Mouse (Mus musculus) brain, embryonic 14.5 days (tissue): ENCODE measurements at regions not wholly inside any gene's neighbourhood (a gene's known extent, or its start where the extent isn't known, plus 50 kb on each side); places are given as distances from the start of the nearest gene placed in this dataset.
A peak's percentile ranks its signal among the peaks of the same experiment; 100 is the strongest.

Experiments used
- DNase-seq: peaks from one replicate; pipeline ENCODE4 v3.0.0-alpha.2; 2011; ENCODE audit warnings: low read depth
- CTCF ChIP-seq: fragments of 200-500 bp; IDR thresholded peaks from 2 replicates; pipeline ENCODE4 v1.5.1; 2012; ENCODE audit warnings: inconsistent platforms, mild to moderate bottlenecking, moderate library complexity, borderline replicate concordance; ENCODE audit not compliant: insufficient read depth, insufficient read length; ENCODE audit errors: extremely low read depth
- POLR2A ChIP-seq: fragments of 200-500 bp; IDR thresholded peaks from 2 replicates; pipeline ENCODE4 v1.6.1; 2012; ENCODE audit warnings: mild to moderate bottlenecking, inconsistent platforms, borderline replicate concordance; ENCODE audit not compliant: poor library complexity, insufficient read depth, insufficient read length, severe bottlenecking; ENCODE audit errors: extremely low read depth

DNA sequence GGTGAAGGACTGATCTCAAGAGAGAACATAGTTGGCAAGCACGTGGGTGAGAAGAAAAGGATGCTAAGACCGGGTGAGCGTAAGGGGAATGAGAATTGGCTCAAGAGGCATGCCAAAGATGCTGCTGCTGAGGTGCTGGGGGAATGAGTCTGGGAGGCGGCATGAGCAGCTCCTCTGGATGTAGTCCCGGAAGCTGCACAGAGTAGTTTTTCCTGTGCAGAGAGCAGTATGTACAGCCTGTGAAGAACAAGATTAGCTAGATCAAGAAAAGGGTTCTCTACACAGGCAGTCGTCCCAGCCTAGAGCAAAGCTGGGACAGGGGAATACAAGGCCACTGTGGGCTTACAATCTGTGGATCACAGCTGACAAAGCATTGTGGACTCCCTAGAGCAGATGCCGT, 84.0 kb upstream of the B3gat1 start:
- peak; percentile 7 for DNase-seq
- no peak for TF ChIP-seq CTCF
- TF ChIP-seq POLR2A: no peak

DNA sequence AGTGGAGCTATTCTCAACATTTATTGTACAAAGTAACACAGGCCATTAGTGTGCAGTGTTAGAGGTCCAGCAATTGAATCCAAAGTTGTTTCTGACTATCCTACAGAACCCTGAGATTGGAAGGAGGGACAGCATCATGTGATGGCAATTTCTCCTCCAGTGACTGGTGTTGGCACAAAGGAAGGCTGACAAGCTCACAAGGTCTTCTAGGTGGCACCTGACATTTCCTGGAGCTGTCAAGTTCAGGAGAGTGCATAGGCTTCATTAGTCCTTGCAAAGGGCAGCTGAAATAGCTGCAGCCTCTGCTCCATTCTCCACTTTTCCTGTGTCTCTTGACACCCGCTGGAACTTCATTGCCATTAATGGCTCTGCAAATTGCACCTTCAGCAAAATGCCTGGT, 80.6 kb upstream of the B3gat1 start:
- no peak for TF ChIP-seq POLR2A
- no peak for DNase-seq

DNA sequence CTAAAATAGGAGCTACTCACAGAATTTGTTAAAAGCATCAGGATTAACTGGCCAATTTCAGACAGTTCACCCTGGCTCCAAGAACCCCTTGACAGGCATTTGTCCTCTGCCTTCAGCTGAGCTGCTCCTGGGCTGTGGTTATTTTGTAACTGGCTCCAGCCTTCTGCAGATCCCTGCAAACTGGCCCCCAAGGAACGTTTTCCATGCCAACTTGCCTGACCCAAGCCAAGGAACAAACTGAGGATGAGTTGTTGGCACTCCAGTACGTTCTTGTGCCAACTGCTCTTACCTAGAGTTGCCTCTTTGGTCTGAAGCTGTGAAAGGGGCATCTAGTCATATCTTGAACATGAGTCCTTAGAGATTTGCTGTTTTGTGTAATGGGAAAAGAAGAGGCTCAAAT, 74.2 kb upstream of the B3gat1 start:
- no peak for DNase-seq
- TF ChIP-seq CTCF (no peak), POLR2A (no peak)

DNA sequence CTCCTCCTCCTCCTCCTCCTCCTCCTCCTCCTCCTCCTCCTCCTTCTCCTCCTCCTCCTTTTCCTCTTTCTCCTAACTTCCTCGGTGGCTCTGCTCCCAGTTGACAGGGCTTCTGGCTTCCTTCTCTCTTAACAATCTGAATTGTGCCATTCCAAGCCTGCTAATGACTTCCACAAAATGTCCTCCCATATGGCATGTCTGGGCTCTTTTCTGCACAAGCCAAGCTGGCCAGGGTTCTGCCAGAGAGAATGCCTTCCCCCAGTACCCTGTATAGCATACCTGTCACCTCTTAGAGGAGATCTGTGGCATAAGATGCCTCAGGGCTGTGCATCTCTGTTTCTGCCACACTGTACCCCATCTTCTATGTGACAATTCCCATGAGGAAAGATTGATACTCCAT, 70.0 kb upstream of the B3gat1 start:
- peak; percentile 32 for DNase-seq
- TF ChIP-seq CTCF (no peak), POLR2A (no peak)

DNA sequence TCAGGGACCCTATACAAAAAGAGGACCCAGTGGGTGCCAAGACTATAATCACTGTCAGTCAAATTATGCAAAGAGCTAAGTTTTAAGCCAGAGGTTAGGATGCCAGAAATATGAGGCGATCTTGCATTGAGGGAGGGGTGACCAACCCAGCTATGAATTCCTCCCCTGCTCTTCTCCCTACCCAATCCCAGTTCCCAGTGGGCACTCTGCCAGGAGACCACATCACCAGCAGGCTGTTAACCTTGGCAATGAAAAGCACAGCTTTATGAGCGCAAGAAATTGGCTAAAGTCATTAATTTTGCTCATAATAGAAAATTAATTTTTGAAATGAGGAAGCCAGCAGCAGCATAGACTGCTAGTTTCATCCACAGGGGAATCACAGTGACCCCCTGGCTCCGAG, 65.7 kb upstream of the B3gat1 start:
- no peak for TF ChIP-seq CTCF
- TF ChIP-seq POLR2A: no peak
- DNase-seq: peak; percentile 58

DNA sequence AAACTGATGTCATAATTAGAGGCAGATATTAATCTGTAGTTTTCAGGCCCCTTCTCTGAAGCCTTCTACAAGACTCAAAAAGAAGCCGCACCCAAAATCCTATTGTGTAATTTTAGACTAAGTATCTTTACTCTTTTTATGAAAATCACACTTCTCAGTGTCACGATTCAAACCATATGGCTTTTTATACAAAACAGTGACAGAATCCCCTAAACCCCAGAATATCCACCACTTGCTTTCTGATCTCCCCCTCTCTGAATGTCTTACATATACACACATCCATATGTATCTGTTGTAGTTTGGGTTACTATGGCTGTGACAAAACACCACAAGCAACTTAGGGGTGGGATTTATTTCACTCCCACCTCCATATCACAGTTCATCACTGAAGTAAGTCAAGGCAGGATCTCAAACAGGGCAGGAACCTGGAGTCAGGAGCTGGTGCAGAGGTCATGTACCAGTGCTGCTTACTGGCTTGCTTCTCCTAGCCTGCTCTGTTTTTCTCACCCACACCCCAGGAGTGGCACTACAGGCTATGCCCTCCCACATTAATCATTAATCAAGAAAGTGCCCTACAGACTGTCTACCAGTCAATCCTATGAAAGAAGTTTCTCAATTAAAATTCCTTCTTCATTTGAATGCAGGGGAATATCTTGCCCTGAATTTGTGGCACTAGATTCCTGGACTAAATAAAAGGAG, 59.3 kb upstream of the B3gat1 start:
- TF ChIP-seq CTCF (no peak), POLR2A (no peak)
- no peak for DNase-seq

DNA sequence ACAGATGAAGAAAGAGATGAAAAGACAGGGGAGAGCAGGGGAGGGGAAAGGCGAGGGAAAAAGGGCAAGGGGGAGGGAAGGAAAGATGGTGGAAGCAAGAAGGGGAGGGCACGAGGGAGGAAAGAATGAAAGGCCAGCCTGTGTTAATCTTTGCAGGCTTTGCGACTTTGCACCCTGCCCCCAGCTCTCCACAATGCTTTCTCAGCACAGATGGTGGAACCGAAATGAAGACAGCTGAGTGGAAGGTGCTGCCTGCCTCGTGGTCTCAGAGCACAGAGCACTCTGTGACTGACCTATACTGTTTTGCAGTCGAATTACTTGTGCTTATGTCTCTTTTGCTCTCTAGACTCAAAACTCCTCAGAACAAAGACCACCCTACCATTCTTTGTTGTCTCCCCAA, 55.2 kb upstream of the B3gat1 start:
- TF ChIP-seq CTCF (no peak), POLR2A (no peak)
- peak; percentile 67 for DNase-seq

DNA sequence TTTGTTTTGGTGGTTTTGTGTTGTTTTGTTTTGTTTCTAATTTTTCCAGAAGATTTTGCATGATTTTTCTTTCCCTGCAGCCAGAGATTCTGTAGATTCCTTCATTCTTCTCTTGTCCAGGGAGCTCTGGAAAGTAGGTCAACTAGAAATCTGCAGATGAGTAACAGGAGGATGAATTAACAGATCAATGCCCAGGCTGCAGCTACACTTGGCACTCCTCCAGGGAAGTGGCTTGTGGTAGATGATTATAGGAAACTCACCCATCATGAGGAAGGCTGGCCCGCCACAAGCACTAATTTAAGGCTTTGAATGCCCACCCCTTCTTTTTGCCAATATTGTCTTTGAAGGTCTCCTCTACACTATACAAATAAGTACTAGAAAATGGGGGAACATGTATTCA, 52.0 kb upstream of the B3gat1 start:
- no peak for TF ChIP-seq CTCF
- TF ChIP-seq POLR2A: no peak
- DNase-seq: peak; percentile 46
